Mouse (Mus musculus) Patski (cell line): ENCODE measurements around the gene Pfdn6. TPM values are rescaled to one million over a fixed set of nuclear protein-coding genes. Genes with fewer than 3 reads are reported as not detected.
A peak's percentile ranks its signal among the peaks of the same experiment; 100 is the strongest.
"Not testable (repeated sequence)": the region's sequence is repeated elsewhere in the genome, so short reads cannot be mapped to it uniquely, and the experiment has no call there.

Experiments used
- ATAC-seq: fragments of 100-300 bp; one replicate; pipeline ENCODE4 v1.8.0; 2021
- CTCF ChIA-PET: fragments of 350-600 bp; sonication (Branson Sonifier 250); formaldehyde crosslinking; loops from one replicate; lab custom pipeline; 2022; ENCODE audit warnings: inconsistent platforms; lab: Charles Lee
- POLR2A ChIA-PET: fragments of 350-600 bp; sonication (Branson Sonifier 250); formaldehyde crosslinking; loops from one replicate; lab custom pipeline; 2022; ENCODE audit warnings: antibody characterized with exemption, inconsistent platforms; lab: Charles Lee
- DNase-seq: peaks from one replicate; pipeline ENCODE4 v3.0.0-alpha.2; 2011; ENCODE audit warnings: low read depth, low spot score
- H3K27me3 ChIP-seq: fragments of 371-371 bp; one replicate; pipeline ENCODE4 v1.5.1; 2021
- CTCF ChIP-seq: fragments of 100-300 bp; IDR thresholded peaks from one replicate; pipeline ENCODE4 v1.5.1; 2021
- in situ Hi-C: fragments of 300-500 bp; cut with MboI; formaldehyde crosslinking; loops from 3 replicates; pipeline ENCODE4 v1.11.1; 2018; ENCODE audit warnings: low pct_unique_long_range_greater_than_20kb, mixed read lengths
- polyA plus RNA-seq: library from polyadenylated mRNA; unstranded; gene quantifications from one replicate; pipeline ENCODE4 v1.2.3, GENCODE M21; 2021

Gene Pfdn6
- polyA plus RNA-seq, 1 experiment from 2014 or later: 115 TPM

DNA sequence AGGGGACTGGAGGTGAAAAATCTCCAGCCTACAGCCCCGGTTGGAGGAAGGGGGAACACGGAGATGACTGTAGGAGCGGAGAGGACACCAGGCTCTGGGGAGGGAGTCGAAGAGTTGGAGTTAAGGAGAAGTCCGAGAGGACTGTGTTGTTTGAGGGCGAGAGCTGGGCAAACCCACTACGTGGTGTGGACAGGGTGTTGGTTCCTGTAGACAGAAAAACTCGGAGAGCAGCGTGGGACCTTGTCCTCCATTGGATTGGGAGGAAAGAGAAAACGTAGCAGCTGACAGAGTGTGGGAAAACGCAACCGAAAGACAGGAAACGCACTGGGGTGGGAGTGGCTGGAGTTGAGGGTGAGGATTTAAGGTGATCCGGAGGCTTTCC is 30.3 kb downstream of the Pfdn6 start:
- in situ Hi-C loops: no loop called here
- DNase-seq (no peak), ATAC-seq (peak; percentile 10)
- ChIA-PET POLR2A (interaction anchor here (1.7 kb wide), 1 partner anchor 45 kb away, joined by 8 read pairs; the partner anchor contains the start of genes Rps18 and Vps52), CTCF (interaction anchor here (1.3 to 4.9 kb wide), 3 partner anchors 13 to 19 kb away, joined by 4 to 38 read pairs (median 5); no protein-coding TSS in a partner anchor)
- TF ChIP-seq CTCF: no peak
- no peaks in the 10 kb centered on the region for H3K27me3 ChIP-seq

DNA sequence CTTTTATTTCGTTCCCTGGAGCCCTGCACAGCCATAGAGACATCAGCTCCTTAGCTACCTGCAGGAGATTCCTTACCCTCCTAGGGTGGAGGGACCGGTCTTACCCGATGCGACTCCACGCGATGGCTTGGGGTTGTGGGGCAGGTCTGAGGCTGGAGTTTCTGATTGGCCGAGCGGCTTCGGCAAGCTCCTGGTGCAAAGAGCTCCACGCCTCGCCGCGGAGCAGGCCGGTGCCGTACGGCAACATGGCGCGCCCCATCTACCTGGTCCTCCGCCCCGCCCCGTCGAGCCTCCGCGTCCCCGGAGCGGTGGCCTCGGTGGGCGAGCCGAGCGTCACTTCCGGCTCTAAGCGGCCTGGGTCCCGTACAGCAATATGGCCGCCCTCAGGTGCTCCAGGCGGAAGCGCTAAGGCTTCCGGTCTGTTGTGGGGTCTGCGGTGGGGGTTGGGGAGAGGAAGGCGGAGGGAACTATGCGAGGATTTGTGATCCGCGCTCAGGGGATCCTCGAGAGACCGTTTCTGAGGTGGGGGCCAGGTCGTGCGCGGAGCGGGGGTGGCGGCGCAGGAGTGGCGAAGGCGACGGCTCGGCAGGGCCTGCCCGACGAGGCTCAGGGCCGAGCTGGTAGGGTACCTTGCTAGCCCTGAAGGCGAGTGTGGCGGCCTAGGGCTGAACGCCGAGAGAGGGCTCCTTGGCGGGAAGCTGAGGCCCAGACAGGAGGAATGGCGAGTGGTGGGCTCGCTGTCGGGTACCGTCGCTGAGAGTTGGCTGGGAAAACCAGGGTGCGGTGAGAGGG is 30.9 kb downstream of the Pfdn6 start, which contains the start of gene Daxx:
Daxx (plus strand) TSS at position 338 of the 792 bp plus-strand sequence.
- peak; percentile 89 for DNase-seq
- in situ Hi-C loops: no loop called here
- ChIA-PET POLR2A (interaction anchor here (1.2 to 1.7 kb wide), 3 partner anchors 11 to 46 kb away, joined by 3 to 8 read pairs (median 4); partner anchors contain the start of genes Rps18 and Vps52), CTCF (interaction anchor here (1.5 to 4.9 kb wide), 3 partner anchors 13 to 18 kb away, joined by 3 to 38 read pairs (median 5); partner anchors contain the start of gene Kifc1)
- peak; percentile 96 for ATAC-seq
- no peaks in the 10 kb centered on the region for H3K27me3 ChIP-seq
- TF ChIP-seq CTCF: no peak

DNA sequence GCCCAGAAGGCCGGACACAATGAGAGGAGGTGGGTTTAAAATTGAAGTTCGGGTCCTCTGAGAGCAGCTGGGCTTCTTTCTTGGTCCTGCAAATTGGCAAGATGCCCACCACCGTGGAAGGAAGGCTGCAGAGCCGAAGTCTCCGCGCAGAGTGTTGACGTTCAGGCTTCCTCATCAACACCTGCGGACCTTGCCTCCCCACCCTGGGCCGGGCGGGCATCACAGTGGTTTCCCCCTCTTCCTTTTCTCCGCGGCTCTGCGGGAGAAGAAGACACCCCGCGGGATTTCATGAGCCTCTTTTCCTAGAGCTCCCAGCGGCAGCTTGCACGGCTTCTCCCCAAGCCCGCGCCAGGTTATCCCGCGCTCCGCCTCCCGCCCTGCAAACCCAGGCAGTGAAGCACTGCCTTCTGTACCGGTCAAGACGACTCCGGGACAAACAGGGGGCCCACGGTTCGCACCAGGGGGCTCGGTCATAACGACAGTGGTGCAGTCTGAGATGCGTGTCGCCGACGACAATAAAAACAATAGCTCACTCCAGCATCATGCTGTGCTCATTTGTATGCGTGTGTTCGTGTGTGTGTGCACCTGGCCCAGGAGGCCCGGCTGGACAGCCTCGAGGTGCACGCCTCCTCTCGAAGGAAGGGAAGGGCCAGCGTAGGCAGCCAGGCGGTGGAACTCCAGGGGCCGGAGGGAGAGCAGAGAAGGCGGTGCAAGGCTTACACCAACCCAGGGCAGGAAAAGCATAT is 31.6 kb downstream of the Pfdn6 start:
- DNase-seq: no peak
- ChIA-PET CTCF (interaction anchor here (0.8 to 4.9 kb wide), 3 partner anchors 12 to 18 kb away, joined by 3 to 38 read pairs (median 3); partner anchors contain the start of gene Kifc1), POLR2A (interaction anchor here (0.5 to 1.7 kb wide), 4 partner anchors 11 to 47 kb away, joined by 3 to 8 read pairs (median 4); partner anchors contain the start of genes Rps18 and Vps52)
- in situ Hi-C loops: no loop called here
- ATAC-seq: peak; percentile 44
- no peaks in the 10 kb centered on the region for H3K27me3 ChIP-seq
- no peak for TF ChIP-seq CTCF

DNA sequence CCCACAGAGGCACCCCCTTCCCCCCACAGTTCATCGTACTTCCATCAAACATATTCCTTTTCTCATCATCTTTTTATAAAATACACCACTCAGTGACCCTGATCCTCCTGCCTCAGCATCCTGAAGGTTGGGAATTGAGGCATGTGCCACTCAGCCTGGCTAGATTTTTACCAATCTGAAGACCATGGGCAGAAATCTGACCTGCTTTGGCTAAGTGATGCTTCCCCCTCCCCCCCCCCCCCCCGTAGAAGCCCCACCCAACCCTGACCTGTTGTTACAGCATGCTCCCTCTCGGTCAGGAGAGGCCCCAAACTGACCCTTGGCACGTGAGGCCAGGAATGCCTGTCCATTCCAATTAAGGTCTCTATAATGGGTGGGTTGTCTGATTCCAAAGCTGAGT is 35.3 kb downstream of the Pfdn6 start, which contains the start of gene Platr17:
Platr17 (plus strand) TSS at position 301 of the 400 bp plus-strand sequence.
- DNase-seq, CTCF ChIA-PET, in situ Hi-C loops, ATAC-seq, POLR2A ChIA-PET, H3K27me3 ChIP-seq: not testable (repeated sequence)

DNA sequence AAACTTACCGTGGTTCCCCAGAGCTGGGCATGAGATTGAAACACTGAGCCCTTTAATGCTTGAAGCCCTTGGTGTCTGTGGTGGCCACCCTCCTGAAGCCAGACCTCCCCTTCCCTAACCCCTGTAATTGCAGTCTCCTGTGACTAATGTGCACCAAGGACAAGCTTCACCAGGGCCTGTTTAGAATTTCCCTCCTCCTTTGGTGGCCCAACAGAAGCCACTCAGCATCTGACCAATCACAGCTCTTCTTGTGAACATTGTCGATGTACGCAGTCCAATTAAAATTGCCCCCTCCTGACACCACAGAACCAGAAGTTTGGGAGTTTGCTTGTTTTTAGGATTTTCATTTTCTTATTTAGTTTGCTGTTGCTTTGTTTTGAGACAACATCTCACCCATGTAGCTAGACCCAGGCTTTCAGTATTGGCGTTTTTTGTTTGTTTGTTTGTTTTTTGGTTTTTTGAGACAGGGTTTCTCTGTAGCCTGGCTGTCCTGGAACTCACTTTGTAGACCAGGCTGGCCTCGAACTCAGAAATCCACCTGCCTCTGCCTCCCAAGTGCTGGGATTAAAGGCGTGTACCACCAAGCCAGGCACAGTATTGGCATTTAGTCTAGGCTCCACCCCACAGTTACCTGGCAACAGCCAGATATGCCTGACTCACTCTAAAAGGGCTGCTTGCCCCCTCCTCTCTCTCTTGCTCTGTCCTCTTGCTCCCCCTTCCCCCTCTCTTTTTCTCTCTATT is 36.1 kb downstream of the Pfdn6 start:
- in situ Hi-C loops, H3K27me3 ChIP-seq, POLR2A ChIA-PET, DNase-seq, CTCF ChIA-PET, ATAC-seq: not testable (repeated sequence)

DNA sequence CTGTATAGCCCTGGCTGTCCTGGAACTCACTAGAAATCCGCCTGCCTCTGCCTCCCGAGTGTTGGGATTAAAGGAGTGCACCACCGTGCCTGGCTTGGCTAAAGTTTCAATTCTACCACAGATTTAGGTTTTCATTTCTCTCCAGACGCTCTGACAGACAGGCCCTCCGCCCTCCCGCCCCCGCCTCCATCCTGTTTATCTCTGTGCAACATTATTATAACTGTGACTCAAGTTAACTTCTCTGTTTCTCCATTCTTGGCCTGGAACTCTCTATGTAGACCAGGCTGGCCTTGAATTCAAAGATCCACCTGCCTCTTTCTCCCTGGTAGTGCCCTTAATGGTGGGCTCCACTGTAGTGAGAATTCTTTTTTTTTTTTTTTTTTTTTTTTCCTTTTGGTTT is 37.7 kb downstream of the Pfdn6 start:
- POLR2A ChIA-PET: no interaction called here
- ATAC-seq (no peak), DNase-seq (no peak)
- CTCF ChIA-PET: no interaction called here
- no peaks in the 10 kb centered on the region for H3K27me3 ChIP-seq
- in situ Hi-C loops: no loop called here
- TF ChIP-seq CTCF: no peak

DNA sequence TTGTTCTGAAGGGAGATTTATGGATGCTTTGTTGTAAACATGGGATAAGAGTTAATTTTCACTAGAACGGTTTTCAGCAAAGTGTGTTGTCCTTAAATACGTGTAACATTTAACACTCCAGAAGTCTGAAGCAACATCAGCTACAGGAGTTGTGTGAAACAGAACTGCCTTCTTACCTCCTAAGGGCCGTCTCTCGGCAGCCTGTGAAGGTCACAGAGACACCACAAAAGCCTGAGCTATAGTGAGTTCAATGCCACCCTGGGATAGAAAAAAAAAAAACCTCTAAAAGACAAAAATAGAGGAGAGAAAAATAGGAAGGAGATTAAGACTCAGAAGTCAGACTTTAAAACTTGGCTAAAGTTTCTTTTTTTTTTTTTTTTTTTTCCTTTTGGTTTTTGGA is 38.1 kb downstream of the Pfdn6 start:
- TF ChIP-seq CTCF: no peak
- no peak for ATAC-seq
- H3K27me3 ChIP-seq: no peaks in the 10 kb centered on the region
- DNase-seq: no peak
- ChIA-PET POLR2A (no interaction called here), CTCF (no interaction called here)
- in situ Hi-C loops: no loop called here

DNA sequence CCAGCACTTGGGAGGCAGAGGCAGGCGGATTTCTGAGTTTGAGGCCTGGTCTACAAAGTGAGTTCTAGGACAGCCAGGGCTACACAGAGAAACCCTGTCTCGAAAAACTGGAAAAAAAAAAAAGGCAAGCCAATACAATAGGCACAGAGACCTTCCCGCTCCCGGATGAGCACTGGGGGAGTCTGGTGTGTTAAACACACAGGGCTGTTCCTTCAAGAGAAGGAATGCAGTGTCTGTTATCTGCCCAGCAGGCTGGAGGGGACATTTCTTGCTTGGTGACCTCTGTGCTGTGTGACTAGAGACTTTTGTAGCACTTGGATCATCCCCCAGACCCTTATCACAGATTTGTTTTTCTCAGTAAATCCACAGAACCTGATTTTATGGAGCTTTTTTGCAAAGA is 38.5 kb downstream of the Pfdn6 start:
- ATAC-seq (no peak), DNase-seq (no peak)
- ChIA-PET CTCF (no interaction called here), POLR2A (no interaction called here)
- in situ Hi-C loops: no loop called here
- no peak for TF ChIP-seq CTCF
- no peaks in the 10 kb centered on the region for H3K27me3 ChIP-seq

DNA sequence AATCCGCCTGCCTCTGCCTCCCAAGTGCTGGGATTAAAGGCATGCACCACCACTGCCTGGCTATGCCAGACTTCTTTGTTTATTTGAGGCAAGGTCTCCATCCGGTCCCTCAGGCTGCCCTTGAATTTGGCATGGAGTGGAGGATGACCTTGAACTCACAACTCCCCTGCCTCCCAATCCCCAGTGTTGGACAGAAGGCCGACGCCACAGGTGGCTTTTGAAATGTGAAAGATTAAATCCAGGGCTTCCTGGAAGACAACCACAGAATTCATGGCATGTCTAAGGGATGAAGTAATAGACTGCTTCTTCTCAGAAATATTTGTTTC is 39.2 kb downstream of the Pfdn6 start:
- TF ChIP-seq CTCF: no peak
- POLR2A ChIA-PET: no interaction called here
- in situ Hi-C loops: no loop called here
- CTCF ChIA-PET: no interaction called here
- ATAC-seq: no peak
- DNase-seq: no peak
- no peaks in the 10 kb centered on the region for H3K27me3 ChIP-seq

DNA sequence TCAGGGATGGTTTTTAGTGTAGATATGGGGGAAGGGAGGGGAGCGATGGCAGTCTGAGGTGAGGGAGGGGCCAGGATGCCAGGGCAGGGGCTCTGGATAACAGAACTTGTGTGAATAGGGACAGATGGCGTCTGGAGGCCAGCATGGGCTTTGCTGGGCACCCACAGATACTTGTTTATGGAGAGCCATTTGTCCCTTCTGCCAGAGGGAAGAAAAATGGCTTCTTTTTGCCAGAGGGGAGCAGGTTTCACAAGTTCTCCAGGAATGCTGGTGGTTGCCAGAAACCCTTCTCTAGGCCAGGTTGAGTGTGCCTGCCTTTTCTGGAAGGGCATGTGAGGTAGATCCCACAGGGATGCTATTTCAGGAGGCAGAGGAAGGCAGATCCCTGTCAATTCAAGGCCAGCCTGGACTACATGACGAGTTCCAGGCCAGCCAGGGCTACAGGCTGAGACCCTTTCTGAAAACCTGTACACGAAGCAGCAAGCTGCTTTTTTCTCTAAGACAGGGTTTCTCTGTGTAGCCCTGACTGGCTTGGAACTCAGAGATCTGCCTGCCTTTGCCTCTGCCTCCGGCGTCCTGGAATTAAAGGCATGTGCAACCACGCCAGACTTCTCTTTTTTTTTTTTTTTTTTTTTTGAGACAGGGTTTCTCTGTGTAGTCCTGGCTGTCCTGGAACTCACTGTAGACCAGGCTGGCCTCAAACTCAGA is 39.7 kb downstream of the Pfdn6 start:
- no peaks in the 10 kb centered on the region for H3K27me3 ChIP-seq
- TF ChIP-seq CTCF: no peak
- no peak for ATAC-seq
- ChIA-PET POLR2A (no interaction called here), CTCF (no interaction called here)
- in situ Hi-C loops: no loop called here
- no peak for DNase-seq
